Mouse (Mus musculus): Measurements from ENCODE around the gene Pgm1. TPM values are rescaled to one million over a fixed set of nuclear protein-coding genes. Genes with fewer than 3 reads are reported as not detected.

Pgm1 gene
- 193 and 195 TPM in 2 replicates for polyA plus RNA-seq (2015; fragmentation: Nextera tagmentation; extraction: Ambion mirVana)

- ATAC-seq, result peak; percentile 92
- Histone ChIP-seq H3K9me3 (no peaks in the 10 kb centered on the region), H3K27ac (peak within 1 kb of the TSS; percentile 99), H3K4me1 (replicated peaks) (peaks cover 11% of the 10 kb centered on the region), H3K4me3 (replicated peaks) (peak within 1 kb of the TSS; percentile 71), H3K4me2 (replicated peaks) (peak within 1 kb of the TSS; percentile 91), H3K36me3 (no peaks in the 10 kb centered on the region), H3K27me3 (replicated peaks) (no peaks in the 10 kb centered on the region), H3K9ac (peak within 1 kb of the TSS; percentile 77)
- 2% methylated on average over 23 of the region's 23 CpGs for WGBS
These were observed at the start of gene Pgm1 for GRCm38 (mm10) chr4:99929149-99929612. Gene Pgm1, plus strand, starts transcription at chr4:99929414.

GRCm38 (mm10) chr4:99881882-99882281 lies 47.3 kb upstream of the Pgm1 start:
- no peaks in the 10 kb centered on the region for H3K4me1 ChIP-seq (replicated peaks)
- no peaks in the 10 kb centered on the region for H3K27me3 ChIP-seq (replicated peaks)
- no peaks in the 10 kb centered on the region for H3K9me3 ChIP-seq
- no peaks in the 10 kb centered on the region for H3K36me3 ChIP-seq
- no peak overlapping the region for H3K27ac ChIP-seq
- H3K9ac ChIP-seq, result no peak overlapping the region
- no peak overlapping the region for H3K4me3 ChIP-seq (replicated peaks)
- no peak for ATAC-seq
- H3K4me2 ChIP-seq (replicated peaks), result no peak overlapping the region

- no peak for ATAC-seq
- Histone ChIP-seq H3K9me3 (no peaks in the 10 kb centered on the region), H3K27ac (no peak overlapping the region), H3K4me1 (replicated peaks) (no peaks in the 10 kb centered on the region), H3K9ac (no peak overlapping the region), H3K36me3 (no peaks in the 10 kb centered on the region), H3K4me3 (replicated peaks) (no peak overlapping the region), H3K27me3 (replicated peaks) (no peaks in the 10 kb centered on the region), H3K4me2 (replicated peaks) (no peak overlapping the region)
These were observed 46.8 kb upstream of the Pgm1 start for GRCm38 (mm10) chr4:99882405-99882804.

- no peaks in the 10 kb centered on the region for H3K36me3 ChIP-seq
- H3K4me1 ChIP-seq (replicated peaks), result no peaks in the 10 kb centered on the region
- H3K4me2 ChIP-seq (replicated peaks), result no peak overlapping the region
- H3K27me3 ChIP-seq (replicated peaks), result no peaks in the 10 kb centered on the region
- H3K9ac ChIP-seq, result no peak overlapping the region
- ATAC-seq, result no peak
- no peaks in the 10 kb centered on the region for H3K9me3 ChIP-seq
- no peak overlapping the region for H3K27ac ChIP-seq
- 67% methylated on average over 4 of the region's 4 CpGs for WGBS
- H3K4me3 ChIP-seq (replicated peaks), result no peak overlapping the region
These were observed 15.2 kb upstream of the Pgm1 start for GRCm38 (mm10) chr4:99913894-99914451.

- Histone ChIP-seq H3K36me3 (no peaks in the 10 kb centered on the region), H3K27me3 (replicated peaks) (no peaks in the 10 kb centered on the region), H3K9me3 (no peaks in the 10 kb centered on the region), H3K4me2 (replicated peaks) (no peak overlapping the region), H3K4me3 (replicated peaks) (no peak overlapping the region), H3K27ac (no peak overlapping the region), H3K9ac (no peak overlapping the region), H3K4me1 (replicated peaks) (peaks cover 6% of the 10 kb centered on the region)
- 90% methylated on average over 4 of the region's 4 CpGs for WGBS
- ATAC-seq, result no peak
These were observed 2.8 kb upstream of the Pgm1 start for GRCm38 (mm10) chr4:99926380-99926779.

GRCm38 (mm10) chr4:99928521-99928920 lies 693 bp upstream of the Pgm1 start:
- no peak overlapping the region for H3K4me3 ChIP-seq (replicated peaks)
- ATAC-seq, result no peak
- H3K4me1 ChIP-seq (replicated peaks), result peaks cover 11% of the 10 kb centered on the region
- no peaks in the 10 kb centered on the region for H3K36me3 ChIP-seq
- no peaks in the 10 kb centered on the region for H3K27me3 ChIP-seq (replicated peaks)
- no peak overlapping the region for H3K9ac ChIP-seq
- WGBS, result 44% methylated on average over 6 of the region's 6 CpGs
- no peaks in the 10 kb centered on the region for H3K9me3 ChIP-seq
- peak overlapping the region; percentile 91; the same call in 1 of the 2 replicates for H3K4me2 ChIP-seq (replicated peaks)
- H3K27ac ChIP-seq, result no peak overlapping the region

- no peaks in the 10 kb centered on the region for H3K9me3 ChIP-seq
- peak within 1 kb of the TSS; percentile 99 for H3K27ac ChIP-seq
- no peaks in the 10 kb centered on the region for H3K36me3 ChIP-seq
- WGBS, result 1% methylated on average over 56 of the region's 57 CpGs
- no peaks in the 10 kb centered on the region for H3K27me3 ChIP-seq (replicated peaks)
- H3K9ac ChIP-seq, result peak within 1 kb of the TSS; percentile 77
- peaks cover 11% of the 10 kb centered on the region for H3K4me1 ChIP-seq (replicated peaks)
- peak within 1 kb of the TSS; percentile 71 for H3K4me3 ChIP-seq (replicated peaks)
- peak within 1 kb of the TSS; percentile 91 for H3K4me2 ChIP-seq (replicated peaks)
- peak; percentile 94 for ATAC-seq
These were observed 651 bp downstream of the Pgm1 start, which contains the start of gene Itgb3bp for GRCm38 (mm10) chr4:99929613-99930517. Gene Itgb3bp, minus strand, starts transcription at chr4:99929813.

GRCm38 (mm10) chr4:99930518-99931239 lies 1.5 kb downstream of the Pgm1 start:
- H3K27ac ChIP-seq, result peak overlapping the region; percentile 99
- H3K9ac ChIP-seq, result peak overlapping the region; percentile 6; the same call in 1 of the 2 replicates
- 43% methylated on average over 10 of the region's 10 CpGs for WGBS

GRCm38 (mm10) chr4:99931240-99931580 lies 2.0 kb downstream of the Pgm1 start:
- Histone ChIP-seq H3K9me3 (no peaks in the 10 kb centered on the region), H3K9ac (peak overlapping the region; percentile 6; the same call in 1 of the 2 replicates), H3K4me2 (replicated peaks) (peak overlapping the region; percentile 91), H3K27me3 (replicated peaks) (no peaks in the 10 kb centered on the region), H3K27ac (peak overlapping the region; percentile 54), H3K4me3 (replicated peaks) (peak overlapping the region; percentile 71), H3K4me1 (replicated peaks) (peaks cover 11% of the 10 kb centered on the region), H3K36me3 (no peaks in the 10 kb centered on the region)
- WGBS, result 65% methylated on average over 11 of the region's 11 CpGs
- ATAC-seq, result no peak

More at GRCm38 (mm10) chr4:99930518-99931239, 1.5 kb downstream of the Pgm1 start:
- Histone ChIP-seq H3K4me1 (replicated peaks) (peaks cover 11% of the 10 kb centered on the region), H3K36me3 (no peaks in the 10 kb centered on the region), H3K4me2 (replicated peaks) (peak overlapping the region; percentile 91), H3K27me3 (replicated peaks) (no peaks in the 10 kb centered on the region), H3K9me3 (no peaks in the 10 kb centered on the region), H3K4me3 (replicated peaks) (peak overlapping the region; percentile 71)
- 0 out of 2 replicates have a peak, but pooled peaks have one; percentile 12 for ATAC-seq

GRCm38 (mm10) chr4:99931807-99932206 lies 2.6 kb downstream of the Pgm1 start:
- WGBS, result 83% methylated on average over 4 of the region's 4 CpGs
- H3K36me3 ChIP-seq, result no peaks in the 10 kb centered on the region
- H3K27ac ChIP-seq, result no peak overlapping the region
- H3K9me3 ChIP-seq, result no peaks in the 10 kb centered on the region
- ATAC-seq, result no peak
- H3K9ac ChIP-seq, result no peak overlapping the region
- H3K4me1 ChIP-seq (replicated peaks), result peaks cover 11% of the 10 kb centered on the region
- 0 out of 2 replicates have a peak overlapping the region, but pooled peaks have one; percentile 91 for H3K4me2 ChIP-seq (replicated peaks)
- no peaks in the 10 kb centered on the region for H3K27me3 ChIP-seq (replicated peaks)
- H3K4me3 ChIP-seq (replicated peaks), result no peak overlapping the region

GRCm38 (mm10) chr4:99934859-99935258 lies 5.6 kb downstream of the Pgm1 start:
- no peaks in the 10 kb centered on the region for H3K27me3 ChIP-seq (replicated peaks)
- H3K4me3 ChIP-seq (replicated peaks), result no peak overlapping the region
- no peak for ATAC-seq
- H3K4me2 ChIP-seq (replicated peaks), result no peak overlapping the region
- no peaks in the 10 kb centered on the region for H3K36me3 ChIP-seq
- H3K4me1 ChIP-seq (replicated peaks), result peaks cover 11% of the 10 kb centered on the region
- H3K9me3 ChIP-seq, result no peaks in the 10 kb centered on the region
- WGBS, result 93% methylated on average over 7 of the region's 7 CpGs
- no peak overlapping the region for H3K27ac ChIP-seq
- no peak overlapping the region for H3K9ac ChIP-seq

- H3K27me3 ChIP-seq (replicated peaks), result no peaks in the 10 kb centered on the region
- H3K4me2 ChIP-seq (replicated peaks), result no peak overlapping the region
- 85% methylated on average over 5 of the region's 5 CpGs for WGBS
- H3K36me3 ChIP-seq, result no peaks in the 10 kb centered on the region
- no peak overlapping the region for H3K9ac ChIP-seq
- peaks cover 6% of the 10 kb centered on the region for H3K4me1 ChIP-seq (replicated peaks)
- ATAC-seq, result no peak
- no peak overlapping the region for H3K4me3 ChIP-seq (replicated peaks)
- H3K9me3 ChIP-seq, result no peaks in the 10 kb centered on the region
- no peak overlapping the region for H3K27ac ChIP-seq
These were observed 7.1 kb downstream of the Pgm1 start for GRCm38 (mm10) chr4:99936278-99936677.
